Mouse (Mus musculus): ENCODE results near the gene Txk.

Txk gene

DNA sequence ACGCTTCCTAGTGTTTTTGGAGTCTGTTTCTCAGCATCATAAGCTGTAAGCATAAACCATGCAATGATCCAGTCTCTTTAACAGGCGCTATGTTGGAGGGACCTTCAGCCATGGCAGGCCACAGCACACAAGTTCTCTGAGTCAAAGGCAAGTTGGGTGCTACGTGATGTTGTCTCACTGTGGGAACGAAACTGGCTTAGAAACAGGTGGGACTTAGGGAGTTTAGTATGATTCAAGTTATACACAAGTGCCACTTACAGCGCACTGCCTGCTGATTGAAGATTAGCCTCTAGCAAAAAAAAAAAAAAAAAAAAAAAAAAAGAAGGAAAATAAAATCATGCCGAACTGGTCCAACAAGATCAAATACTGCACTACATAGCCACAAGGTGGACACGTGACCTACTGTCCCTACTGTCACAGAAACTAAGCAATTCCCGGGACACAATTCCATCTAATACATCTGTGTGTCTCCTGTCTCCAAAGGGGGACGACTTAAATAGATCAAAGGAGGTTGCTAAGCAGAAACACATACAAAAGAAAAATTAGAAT lies 77.5 kb downstream of the Txk start:
- DNase-seq: no peak

DNA sequence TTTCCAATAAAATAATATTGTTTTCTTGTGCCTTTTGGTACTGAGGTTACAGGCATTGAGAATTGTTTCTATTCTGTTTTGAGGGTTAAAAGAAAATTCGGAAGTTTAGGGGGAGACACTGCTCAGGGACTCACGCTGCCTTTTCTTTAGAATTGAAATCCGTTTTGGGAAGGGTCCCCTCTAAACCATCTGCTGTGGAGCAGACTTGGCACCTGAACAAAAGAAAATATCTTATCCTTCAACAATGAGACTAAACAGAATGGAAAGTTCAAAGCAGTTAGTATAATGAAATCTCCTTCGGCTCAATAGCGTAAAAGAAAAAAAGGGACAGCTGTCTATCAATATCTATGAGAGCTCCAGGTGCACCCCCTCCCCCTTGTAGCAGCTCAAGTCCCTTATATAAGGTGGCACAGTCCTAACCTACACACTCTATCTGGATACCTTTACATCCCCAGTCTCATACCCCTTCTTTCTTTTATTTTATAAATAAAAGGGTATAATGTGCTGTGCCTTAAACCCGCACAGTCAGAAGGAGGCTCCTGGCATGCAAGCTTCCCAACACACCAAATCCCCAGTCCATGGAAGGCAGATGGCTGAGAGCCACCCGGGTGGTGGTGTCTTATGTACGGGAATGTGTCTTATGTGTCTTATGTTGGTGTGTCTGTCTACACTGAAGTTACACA lies 81.4 kb downstream of the Txk start:
- DNase-seq: peak in 1 of 2 experiments; percentile 20

DNA sequence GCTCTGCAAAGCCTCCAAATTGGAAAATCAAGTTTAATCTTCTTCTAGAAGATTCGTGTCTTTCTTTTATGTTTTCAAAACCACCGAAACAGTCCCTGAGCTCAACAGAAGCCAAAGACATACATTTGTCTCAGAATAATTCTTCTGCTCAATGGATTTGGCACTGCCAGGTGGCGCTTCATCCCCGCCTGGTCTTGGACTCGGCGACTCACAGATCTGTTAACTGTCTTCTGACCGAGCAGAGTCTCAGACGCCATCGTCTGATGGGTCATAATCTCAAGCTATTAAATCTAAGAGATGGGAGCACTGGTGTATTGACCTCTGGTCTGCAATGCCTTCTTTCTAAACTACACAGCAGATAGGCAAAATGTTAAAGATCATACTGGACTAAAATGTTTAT lies 84.2 kb downstream of the Txk start:
- DNase-seq: peak; percentile 49 to 62

DNA sequence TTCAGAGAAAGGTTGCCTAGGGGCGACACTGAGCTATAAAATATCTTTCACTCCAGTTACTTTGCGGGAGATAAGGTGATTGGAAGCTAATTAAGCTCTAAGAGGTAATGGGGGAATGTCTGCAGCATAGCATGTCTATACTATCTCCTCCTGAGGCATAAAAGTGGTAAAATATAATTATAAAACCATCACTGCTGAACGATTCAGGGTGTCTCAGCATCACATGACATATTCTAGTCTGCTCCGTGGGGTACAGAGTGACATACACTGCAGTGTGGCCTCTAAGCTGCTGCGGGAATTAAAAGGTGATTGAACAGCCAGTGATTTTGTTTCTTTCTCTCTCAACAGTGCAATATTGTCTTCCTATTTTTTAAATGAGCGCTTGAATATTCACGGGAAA lies 86.1 kb downstream of the Txk start:
- DNase-seq: no peak

DNA sequence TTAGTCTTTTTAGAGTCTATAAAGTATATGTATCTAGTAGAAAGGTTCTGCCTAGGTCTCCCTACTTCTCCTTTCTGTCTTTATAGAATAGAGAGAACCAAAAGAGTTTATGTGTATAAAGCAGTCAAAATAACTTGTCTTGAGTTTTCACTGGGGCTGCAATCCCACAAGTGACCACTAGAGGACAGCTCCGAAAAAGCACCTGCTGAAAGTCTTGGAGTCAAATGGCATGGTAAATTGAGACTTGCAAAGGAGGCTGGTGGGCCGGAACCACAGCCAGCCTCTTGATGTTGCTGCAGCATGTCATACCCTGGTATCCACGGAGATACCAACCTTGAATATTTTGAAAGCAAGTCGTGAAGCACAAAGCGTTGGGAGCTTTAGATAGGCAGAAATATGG lies 87.3 kb downstream of the Txk start:
- peak; percentile 75 to 77 for DNase-seq

DNA sequence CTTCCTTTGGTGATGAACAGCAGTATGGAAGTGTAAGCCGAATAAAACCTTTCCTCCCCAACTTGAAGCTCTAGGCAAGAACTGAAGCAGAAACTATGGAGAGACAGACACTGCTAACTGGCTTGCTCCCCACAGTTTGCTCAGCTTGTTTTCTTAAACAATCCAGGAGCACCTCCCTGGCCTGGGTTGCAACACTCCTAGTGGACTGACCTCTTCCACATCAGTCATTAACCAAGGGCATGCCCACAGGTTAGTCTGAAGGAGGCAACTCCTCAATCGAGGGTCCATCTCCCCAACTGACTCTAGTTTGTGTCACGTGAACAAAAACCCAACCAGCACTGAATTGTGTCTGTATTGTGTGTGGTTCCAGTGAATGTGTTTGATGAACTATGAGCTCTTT lies 87.7 kb downstream of the Txk start:
- no peak for DNase-seq

DNA sequence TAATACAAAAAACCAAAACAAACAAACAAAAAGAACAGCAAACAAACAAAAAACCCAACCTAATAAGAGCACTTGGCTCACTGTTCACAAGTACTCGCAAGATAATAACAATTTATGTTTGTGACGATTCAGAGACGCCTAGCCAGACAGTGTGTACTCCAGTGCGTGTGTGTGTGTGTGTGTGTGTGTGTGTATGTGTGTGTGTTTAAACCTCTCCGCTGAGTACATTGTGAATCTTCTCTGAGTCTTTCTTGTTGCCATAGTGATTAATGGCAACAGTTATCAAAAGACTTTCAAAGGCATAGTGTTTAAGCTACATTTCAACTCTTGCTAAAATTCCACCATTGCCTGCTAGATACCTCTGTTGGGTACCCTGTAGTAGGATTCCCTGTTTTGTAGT lies 88.5 kb downstream of the Txk start:
- DNase-seq: no peak

DNA sequence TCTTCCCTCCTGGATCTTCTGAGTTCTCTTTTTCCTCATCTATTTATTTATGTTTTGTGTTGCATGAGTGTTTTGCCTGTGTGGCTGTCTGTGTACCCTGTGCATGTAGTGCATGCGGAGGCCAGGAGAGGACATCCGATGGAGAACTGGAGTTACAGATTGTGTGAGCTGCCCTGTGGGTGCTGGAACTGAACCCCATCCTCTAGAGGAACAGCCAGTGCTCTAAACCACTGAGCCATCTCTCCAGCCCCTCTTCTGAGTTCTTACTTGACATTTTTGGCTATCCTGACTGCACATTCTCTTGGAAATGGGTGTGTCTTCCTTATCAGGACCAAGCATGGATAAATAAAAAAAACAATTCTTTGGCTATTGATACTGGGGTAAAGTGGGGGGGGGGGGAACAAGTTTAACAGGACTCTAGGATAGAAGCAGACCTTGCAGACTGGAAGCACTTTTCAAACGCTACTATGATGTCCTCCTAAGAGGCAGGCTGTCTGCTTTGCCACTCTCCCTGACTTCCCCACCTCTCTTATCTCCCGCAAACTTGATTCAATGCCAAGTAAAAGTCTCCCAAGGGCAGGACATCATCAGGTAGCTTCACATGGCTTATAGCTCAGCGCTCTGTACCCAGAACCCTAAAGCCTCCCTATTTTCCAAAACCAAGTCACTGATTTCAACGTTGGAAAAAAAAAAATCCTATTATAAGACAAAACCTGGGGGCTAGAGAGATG lies 91.4 kb downstream of the Txk start:
- no peak for DNase-seq

DNA sequence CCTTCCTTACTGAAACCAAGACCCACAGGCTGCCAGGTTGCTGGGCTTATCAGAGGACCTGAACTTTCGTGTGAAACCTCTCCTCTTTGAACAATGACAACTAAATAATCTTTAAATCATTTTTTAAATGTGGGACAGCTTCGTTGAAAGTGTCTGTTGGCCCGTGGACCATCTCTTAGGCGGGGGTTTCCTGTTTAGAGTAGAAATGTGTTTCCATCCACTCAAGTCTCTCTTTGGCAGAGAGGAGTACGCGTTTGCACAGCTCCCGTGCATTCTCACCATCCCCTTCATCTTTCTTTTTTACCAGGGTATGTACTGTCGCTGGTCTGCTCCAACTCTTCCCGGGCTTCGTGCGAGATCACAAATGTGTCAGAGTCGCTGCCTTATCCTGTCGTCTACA lies 94.2 kb downstream of the Txk start:
- no peak for DNase-seq

DNA sequence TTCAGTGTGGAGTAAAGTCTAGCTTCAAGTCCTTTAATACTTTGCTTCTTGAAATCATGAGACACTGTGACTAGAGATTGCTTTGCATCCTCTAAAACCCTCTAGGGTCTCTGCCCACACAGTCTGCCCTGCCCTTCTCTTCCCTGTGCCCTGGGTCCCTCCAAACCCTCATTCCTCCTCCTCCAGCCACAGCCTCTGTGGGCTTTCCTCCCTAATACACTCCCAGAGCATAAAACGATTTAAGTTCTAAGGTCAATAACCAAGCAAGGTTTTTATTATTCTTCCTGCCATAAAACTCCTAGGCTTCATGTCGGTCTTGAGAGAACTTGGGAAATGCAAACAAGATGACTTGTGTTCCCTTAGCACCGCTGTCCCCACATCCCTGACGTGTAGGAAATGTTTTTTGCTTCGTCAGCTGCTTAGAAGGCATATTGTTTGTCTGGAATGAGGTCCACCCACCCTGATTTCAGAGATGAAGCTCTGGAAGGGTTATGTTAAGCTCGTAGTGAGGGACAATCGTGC lies 96.2 kb downstream of the Txk start:
- DNase-seq: no peak

DNA sequence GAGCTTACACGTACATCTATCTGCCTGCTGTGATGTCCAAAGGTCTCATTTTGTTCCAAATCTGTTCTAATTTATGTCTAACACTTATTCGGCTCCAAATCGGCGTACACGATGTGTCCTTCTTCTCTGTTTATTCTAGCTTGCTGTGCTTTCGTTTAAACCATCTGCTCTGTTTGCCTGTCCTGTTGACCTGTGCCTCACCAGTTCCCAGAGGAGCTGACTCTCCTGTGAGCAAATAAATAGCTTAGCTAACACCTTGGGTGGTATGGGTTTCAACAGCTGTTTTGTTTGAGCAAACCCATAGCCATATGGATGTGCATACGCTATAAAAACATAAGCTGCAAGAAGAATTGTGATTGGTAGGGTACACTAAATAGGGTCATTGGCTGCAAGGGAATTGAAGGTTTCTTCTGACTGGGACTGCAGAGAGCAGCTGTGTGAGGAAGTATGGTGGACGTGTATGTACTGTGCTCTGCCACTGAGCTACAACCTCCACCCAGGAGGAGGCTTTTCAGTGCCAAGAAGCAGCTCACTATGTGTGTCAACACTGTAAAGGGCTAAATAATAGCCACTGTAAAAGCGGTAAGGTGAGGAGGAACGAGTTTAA lies 99.4 kb downstream of the Txk start:
- DNase-seq: no peak

DNA sequence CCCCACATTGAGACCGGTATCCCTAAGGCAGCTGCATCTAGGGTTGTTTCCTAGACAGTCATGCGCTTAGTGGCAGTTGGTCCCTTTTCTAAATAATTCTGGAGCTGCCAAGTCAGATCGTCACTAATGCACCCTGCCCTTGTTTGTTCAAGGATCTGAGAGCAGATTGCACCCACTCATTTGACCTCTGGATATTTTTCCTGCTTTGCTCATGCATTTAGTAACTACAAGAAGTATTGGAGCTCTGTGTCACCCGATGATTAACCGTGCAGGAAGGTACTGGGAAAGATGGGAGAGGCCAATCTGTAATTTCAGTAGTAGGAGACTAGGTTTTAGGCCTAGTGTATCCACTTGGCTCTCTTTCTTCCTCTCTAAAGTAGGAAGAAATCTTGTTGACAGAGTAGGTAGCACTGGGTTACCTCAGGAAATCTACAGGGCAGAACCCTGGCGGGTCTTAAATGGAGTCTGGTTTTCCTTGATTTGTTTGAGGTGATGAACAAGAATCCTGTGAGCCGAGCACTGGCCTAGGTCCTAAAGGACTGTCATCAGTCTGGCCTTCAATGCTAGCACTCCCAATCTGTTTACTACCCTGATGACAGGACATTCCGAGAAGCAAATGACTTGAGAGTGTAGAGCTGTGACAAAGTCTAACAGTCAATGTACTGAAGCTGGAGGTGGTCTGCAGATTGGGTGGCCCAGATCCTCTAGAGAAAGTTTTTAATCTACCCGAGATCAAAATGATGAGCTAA lies 103.4 kb downstream of the Txk start:
- no peak for DNase-seq

DNA sequence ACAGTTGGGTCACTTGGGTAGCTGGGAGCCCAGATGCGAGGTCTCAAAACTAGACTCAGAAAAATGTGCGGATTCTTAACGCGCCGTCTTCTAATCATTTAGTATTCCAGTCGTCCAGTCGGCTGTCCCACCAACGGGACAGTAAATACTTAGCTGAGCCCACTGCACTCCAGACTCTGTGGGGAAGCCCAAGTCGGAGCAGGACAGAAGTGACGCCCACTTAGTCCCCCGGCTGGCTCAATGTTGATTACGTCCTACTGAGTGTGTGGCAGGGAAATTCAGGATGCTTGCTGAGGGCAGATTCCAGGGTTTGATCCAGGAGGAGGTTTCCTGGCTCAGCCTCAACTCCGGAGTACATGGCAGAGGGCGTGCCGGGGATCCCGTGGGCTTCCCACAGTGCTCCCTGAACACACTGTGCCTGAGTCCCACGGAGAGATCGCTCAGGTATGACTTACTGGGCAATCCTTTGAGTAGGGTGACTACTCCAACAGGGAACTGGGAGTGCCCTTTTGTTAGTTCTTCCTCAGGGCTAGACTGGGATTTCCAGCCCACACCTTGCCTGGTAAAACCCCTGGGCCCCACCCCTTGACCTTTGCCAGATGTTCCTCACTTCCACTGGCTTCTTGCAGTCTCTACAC lies 104.5 kb downstream of the Txk start:
- DNase-seq: peak in 1 of 2 experiments; percentile 4

DNA sequence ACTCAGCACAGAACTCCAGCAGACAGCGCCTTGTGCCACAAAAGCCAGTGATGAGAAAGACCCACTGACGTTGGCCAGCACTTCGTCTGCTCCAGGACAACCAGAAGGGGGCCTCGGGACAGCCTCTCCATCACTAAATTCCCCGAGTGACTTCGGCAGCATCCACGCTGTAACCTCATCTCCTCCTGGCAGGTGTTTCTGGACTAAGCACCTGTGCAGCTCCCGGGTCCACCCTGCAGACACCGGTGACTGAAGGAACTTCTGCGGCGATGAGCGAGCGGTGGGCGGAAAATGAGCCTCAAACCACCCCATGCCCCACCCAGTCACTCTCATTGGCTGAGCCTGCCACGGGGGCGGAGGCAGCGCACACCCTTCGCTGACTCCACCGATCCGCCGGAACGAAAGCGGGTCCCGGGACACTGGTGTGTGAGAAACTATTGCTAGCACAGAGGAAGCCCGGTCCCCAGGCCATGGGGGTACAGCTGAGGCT lies 105.1 kb downstream of the Txk start, which contains the start of gene Nipal1:
Gene Nipal1, plus strand, starts transcription at position 378 of the 490 bp plus-strand sequence.
- DNase-seq: peak; percentile 34 to 48

DNA sequence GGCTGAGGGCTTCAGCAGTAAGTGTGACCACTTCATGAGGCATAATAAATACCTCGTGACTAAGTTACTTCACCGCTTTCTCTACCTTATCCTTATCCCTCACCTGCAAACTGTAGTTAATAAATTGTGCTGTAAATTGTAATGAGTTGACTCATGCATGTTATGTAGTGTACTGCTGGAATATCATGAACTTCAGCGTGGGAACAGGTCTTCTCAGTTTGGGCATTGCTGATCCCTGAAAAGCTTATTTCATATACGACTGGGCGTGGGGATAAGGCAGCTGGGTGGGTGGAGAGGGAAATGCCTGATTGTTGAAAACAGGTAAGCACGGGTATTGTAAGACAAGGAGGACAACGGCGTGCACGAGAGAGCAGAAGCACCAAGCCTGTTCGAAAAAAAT lies 105.6 kb downstream of the Txk start:
- no peak for DNase-seq

DNA sequence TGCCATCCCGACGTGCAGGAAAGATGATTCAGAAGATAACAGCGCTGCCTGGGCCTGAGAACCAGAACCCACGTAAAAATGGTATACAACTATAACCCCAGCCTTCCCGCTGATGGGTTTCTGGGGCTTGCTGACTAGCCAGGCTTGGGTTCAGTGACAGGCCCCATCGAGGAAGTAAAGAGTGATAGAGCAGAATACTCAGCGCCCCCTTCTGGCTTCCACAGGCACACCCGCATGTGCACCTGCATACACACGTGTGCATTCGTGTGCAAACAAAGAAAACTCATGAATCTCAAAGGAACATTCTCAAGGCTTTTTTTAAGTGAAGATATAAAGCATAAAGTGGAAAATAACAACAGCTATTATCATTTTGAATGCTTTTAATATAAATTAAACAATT lies 106.4 kb downstream of the Txk start:
- DNase-seq: peak in 1 of 2 experiments; percentile 13

All from cerebellum, postnatal 14 days (tissue).